Mouse (Mus musculus): ENCODE measurements around the gene Trpm5. TPM values are rescaled to one million over a fixed set of nuclear protein-coding genes. Genes with fewer than 3 reads are reported as not detected.
A peak's percentile ranks its signal among the peaks of the same experiment; 100 is the strongest.

Trpm5 gene
- total RNA-seq (2021) = under 1 TPM; 0.31 to 0.59 TPM
- long read RNA-seq = 0 reads

DNA sequence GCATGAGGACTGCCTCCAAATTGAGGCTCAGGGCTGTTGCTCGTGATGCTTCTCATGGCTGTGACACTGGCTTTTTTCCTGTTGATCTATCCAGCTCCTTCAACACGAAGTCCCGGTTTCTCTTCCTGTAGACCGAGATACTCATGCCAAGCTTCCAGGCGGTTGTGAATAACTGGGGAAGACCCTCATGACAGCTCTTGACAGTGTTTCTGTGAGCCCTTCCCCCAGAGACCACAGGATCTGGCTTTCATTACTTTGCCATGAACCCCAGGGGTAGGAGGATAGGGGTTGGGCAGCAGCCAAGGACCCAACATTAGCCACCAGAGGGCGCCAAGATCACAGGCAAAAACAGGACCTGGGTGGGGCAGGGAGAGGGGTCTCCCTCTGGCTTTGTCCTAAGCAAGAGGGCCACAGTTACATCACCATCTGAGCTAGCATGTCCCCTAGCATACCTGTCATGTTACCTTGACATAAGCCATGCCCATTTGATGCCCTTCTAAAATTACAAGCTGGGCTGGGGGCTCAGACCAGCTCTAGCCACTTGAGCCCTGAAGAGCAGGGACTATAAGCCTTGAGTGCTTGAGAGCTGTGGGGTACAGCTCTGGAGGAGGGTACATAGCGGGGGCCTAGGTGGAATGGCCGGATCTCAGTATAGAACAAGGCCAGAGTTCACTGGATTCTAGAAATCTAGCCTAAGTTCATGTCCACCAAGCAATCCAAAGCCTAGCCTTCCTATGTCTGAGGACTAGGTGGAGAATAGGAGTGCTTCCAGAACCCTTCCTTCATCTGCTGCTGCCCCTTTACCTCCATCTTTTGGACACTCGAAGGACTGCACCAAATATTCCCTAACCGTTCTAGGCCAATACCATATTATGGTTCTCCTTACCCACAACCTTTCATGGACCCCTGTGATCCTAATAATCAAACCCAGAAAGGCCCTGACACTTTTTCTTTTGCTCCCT is at the start of gene Trpm5:
Trpm5 (minus strand) TSS at position 51 of the 962 bp plus-strand sequence.
- DNase-seq (ENCODE audit: low spot score in 2 of 2) = peak; percentile 75 to 79

DNA sequence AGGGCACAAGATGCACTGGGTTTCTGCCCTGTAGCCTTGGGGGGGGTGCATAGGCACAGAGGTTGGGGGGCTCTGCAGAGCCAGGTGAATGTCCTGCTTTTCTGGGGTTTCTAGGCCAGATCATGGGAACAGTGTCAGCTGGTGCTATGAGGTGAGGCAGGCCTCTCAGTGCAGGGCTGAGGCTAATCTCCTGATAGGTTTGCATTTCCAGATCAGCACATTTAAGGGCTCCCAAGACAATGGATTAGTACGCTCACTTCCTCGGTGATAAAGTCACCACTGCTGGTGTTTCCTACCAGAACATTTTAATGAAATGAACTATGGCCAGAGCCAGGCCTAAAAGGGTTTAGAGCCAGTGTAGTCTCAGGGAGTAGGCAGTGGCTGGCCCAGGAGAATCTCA is 48.2 kb upstream of the Trpm5 start:
- no peak for DNase-seq (ENCODE audit: low spot score in 2 of 2)

DNA sequence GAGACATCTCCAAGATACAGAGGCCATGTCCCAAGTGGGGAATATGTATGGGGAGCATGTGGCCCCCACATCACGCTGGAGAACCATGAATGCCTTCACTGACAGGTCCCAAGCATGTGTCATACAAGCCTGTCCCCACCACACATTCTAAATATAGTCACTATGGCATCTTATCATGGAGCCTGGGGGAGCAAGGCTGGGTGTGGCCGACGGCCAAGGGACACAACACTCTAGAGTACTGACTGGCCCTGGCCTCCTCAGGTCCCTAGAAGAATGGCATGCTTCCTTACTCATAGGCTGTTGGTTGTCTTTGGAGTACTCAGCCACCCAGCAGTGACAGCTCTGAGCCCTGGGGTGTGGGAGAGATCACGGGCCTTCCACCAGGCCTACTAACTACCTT is 45.5 kb upstream of the Trpm5 start:
- DNase-seq (ENCODE audit: low spot score in 2 of 2) = no peak

DNA sequence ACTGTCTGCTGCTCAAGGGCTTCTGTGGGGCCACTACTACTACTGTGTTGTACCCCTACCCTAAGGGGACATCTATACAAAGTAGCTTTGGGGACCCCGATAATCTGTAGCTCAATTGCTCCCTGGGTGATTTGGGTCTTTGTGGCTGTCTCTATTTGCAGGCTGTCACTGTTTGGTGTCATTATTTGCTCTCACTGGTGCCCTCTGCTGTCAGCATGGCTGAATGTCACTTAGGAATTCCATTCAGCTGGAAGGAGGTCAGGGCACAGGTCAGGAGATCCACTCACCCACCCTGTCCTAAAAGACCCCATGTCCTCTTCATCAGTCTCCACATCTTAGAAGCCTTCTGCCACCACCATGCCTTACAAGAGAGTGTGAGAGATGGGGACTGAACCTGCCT is 44.3 kb upstream of the Trpm5 start:
- peak; percentile 67 to 73 for DNase-seq (ENCODE audit: low spot score in 2 of 2)

GRCm38 (mm10) chr7:143136561-143136960 is 42.1 kb upstream of the Trpm5 start:
- no peak for DNase-seq (ENCODE audit: low spot score in 2 of 2)

- DNase-seq (ENCODE audit: low spot score in 2 of 2) = no peak
These were observed 41.7 kb upstream of the Trpm5 start for GRCm38 (mm10) chr7:143136125-143136524.

DNA sequence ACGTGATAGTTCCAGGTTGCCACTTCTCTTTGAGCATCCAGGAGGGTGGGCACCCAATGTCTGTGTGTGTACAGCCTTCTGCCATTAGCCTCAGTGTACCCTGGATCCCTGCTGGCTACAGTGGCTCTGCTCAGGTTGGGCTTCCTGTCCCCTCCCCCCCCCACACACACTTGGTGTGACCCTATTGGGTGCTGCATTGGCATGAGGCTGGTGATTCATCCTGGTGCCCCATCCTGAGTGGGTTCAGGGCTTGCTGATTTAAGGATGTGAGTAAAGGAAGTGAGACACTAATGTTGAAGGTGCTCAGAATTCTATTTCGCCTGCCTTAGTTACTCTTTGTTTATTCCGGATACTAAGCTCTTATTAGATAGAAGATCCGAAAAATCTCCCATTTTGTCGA is 38.4 kb upstream of the Trpm5 start:
- DNase-seq (ENCODE audit: low spot score in 2 of 2) = no peak

- no peak for DNase-seq (ENCODE audit: low spot score in 2 of 2)
These were observed 30.5 kb upstream of the Trpm5 start for GRCm38 (mm10) chr7:143124902-143125301.

DNA sequence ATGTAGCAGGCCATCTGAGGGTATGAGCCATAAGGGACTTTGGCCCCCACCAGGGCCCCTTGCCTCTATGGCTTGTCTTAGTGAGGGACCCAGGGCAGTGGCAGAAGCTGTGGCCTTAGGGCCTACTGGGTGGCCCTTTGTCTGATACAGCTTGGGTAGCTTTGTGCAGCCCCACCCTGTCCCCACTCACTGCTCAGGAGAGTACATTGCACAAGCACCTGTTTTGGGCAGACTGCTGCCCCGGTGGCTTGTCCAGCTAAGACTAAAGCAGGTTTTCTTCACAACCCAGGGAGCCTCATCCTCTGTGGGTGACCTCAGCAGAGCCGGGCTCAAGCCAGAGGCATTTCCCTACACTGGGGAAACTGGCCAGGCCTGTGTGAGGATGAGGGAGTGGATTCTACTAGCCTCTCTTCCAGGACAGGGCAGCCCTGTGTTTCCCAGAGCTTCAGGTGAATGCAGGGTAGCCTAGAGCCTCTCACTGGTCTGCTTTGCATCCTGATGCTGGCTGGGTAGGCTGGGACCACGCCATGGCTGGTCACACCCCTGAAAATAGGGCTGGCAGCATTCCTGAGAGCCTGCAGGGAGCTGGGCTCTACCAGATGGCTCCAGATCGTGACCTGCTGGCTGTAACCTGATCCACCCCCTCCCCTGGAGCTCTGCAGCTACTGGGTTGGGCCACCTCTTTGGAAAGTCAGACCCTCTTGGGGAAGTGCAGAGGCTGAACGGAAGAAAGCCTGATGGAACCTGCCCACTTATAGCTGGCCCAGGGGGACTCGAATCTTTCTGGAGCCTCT is 29.6 kb upstream of the Trpm5 start:
- DNase-seq (ENCODE audit: low spot score in 2 of 2) = no peak

DNA sequence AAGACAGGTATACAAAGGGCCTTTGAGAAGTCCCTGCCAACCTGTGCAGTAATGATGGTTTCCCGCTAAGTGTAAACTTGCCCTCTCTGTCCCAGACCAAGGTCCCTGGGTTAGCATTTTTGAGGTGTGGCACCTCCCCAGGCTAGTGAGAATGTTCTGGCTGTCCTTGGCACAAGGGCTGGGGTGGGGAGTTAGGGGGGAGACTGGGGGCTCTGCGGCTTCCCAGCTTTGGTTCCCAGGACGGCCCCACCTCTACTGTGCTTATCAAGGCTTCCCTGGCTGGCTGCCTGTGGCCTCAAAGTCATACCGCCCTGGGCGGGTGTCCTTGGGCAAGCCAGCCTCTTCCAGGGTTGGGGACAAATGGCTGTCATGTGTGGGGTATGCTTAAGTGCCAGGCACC is 27.7 kb upstream of the Trpm5 start:
- DNase-seq (ENCODE audit: low spot score in 2 of 2) = no peak

DNA sequence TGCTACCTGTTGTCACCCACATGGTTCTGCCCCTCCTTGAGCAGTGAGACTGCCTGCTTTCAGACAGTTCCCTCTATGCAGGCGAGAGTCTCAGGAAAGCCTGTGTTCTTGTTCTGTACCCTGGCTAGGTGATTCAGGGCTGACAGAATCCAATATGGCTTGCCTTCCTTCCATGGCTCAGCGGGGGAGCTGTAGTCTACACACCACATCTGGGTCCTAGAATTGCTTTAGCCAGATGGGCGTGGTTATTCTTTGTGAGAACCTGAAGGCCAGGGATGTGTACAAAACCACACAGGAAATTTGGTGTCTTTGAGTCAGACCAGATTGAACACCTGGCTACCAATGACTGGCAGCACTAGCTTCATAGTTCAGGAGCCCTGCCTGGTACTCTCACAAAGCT is 25.4 kb upstream of the Trpm5 start:
- DNase-seq (ENCODE audit: low spot score in 2 of 2) = no peak

DNA sequence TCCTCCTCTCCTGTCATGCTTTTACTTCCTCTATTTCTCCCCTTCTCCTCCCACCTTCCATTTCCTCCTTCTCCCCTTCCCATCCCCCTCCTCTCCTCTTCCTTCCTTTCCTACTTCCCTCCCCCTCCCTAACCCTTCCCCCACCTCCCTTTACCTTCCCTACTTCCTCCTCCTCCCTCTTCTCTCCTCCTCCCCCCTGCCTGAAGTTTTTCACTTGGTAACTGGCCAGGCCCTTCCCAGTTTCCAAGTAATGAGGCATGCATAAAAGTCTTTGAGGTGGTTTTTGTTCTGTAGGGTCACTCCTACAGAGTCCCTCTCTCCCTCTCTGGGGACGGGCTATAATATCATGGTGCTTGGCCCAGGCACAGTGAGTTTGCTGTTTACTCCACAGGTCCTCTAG is 25.0 kb upstream of the Trpm5 start:
- no peak for DNase-seq (ENCODE audit: low spot score in 2 of 2)

GRCm38 (mm10) chr7:143116521-143116920 is 22.1 kb upstream of the Trpm5 start:
- no peak for DNase-seq (ENCODE audit: low spot score in 2 of 2)

- no peak for DNase-seq (ENCODE audit: low spot score in 2 of 2)
These were observed 20.3 kb upstream of the Trpm5 start for GRCm38 (mm10) chr7:143114773-143115172.

DNA sequence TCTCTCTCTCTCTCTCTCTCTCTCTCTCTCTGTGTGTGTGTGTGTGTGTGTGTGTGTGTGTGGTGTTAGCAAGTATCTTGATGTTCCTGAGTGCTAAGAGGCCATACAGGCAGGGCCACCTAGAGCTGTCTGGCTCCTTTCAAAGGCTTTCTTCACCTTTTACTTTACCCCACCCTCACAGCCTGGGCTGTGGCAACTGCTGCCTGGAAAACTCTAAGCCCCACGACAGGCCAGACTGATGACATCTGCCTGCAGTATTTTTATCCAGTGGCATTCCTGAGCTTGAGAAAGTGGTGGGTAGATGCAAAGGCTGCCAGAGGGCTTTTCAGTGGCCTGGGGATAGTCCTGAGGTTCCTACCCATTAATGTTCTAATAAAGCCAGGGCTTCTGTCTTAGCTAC is 18.0 kb upstream of the Trpm5 start:
- no peak for DNase-seq (ENCODE audit: low spot score in 2 of 2)

- DNase-seq (ENCODE audit: low spot score in 2 of 2) = no peak
These were observed 17.3 kb upstream of the Trpm5 start for GRCm38 (mm10) chr7:143111719-143112118.

DNA sequence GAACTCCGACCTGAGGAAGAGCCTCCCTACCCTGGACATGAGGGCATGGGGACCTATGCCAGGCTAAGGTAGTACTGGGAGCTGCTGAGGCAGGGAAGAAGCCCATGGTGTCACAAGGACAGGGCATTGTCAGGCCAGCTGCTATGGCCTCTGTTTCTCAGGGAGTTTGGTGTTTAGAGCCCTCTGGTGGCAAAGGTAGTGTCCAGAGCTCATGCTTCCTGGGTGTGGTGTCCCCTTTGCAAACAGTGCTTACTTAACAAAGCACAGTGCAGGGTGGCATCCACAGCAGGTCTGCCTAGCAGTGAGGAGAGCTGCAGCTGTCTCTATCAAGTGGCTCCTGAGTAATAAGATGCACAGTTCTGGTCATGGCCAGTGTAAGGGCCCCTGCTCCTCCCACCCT is 16.4 kb upstream of the Trpm5 start:
- no peak for DNase-seq (ENCODE audit: low spot score in 2 of 2)

- no peak for DNase-seq (ENCODE audit: low spot score in 2 of 2)
These were observed 15.3 kb upstream of the Trpm5 start for GRCm38 (mm10) chr7:143109696-143110095.

DNA sequence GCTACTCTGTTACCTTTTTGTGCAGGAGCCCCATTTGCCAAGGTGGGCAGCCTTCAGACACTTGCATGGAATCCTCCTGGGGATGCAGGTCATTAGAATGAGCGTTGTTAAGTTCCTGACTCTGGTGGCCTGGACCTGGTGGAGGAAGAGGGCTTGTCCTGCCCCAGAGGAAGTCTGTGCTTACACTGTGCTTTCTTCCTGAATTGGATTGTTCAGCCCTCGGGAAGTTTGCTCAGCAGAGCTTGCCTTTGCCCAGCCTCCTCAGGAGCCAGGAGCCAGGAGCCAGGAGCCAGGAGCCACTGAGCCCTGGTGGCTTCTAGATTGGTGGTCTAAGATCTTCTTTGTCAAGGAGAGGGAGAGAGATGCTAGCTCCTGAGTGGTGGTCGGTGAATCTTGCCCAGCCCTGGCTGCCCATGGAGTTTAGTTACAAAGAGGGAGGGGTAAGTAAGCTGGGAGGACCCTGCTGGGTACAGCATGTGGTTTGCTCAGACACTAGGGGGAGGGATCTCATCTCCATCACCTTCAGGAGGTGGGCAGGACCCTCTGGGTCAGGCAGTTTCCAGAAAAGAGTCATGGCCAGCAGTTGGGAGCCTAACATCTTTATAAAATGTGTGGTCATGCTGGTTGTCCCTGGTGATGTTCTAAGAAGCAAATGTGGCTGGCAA is 14.7 kb upstream of the Trpm5 start:
- no peak for DNase-seq (ENCODE audit: low spot score in 2 of 2)

- no peak for DNase-seq (ENCODE audit: low spot score in 2 of 2)
These were observed 13.8 kb upstream of the Trpm5 start for GRCm38 (mm10) chr7:143108200-143108599.

DNA sequence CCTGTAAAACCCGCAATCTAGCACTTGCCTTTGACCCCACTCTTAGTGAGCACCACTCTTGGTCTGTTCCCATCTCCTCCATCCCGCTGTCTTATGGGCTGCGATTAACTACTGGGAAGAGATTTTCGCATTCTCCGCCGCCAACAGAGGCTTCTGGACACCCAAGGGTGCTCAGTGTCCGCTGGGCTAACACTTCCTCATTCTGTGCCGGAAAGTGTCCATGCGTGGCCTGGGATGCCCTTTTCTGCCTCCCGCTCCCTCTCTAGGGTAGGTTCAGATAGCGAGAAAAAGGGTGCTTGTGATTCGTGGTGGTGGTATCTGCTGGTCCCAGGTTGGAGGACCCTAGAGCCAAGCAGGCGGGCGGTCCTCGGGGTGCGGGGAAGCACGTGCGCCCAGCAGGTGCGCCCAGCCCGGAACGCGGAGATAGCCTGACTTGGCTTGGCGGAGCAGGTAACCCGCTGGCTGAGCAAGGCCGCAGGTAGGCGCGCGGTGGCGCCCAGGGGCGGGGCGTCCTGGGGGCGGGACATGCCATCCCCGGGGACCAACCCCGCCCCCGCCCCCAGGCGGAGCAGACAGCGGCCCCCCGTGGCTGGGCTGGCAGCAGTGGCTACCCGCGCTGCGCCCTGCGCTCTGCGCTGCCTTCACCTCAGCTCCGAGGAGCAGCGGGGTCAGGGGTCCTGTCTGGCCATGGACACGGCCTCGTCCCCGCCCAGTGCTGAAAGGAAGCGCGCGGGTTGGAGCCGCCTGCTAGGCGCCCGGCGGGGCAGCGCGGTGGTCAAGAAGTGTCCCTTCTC is 12.4 kb upstream of the Trpm5 start:
- peak in 1 of 2 experiments; percentile 22 for DNase-seq (ENCODE audit: low spot score in 2 of 2)

Measured in layer of hippocampus, postnatal 10 days (tissue).